Mouse (Mus musculus) spleen, embryonic (tissue): ENCODE measurements around the gene Nfia.

Experiments used
- CTCF ChIA-PET: fragments of 350-600 bp; sonication (Branson Sonifier 250); formaldehyde crosslinking; loops from one replicate; lab custom pipeline; 2022; lab: Charles Lee

Gene Nfia

DNA sequence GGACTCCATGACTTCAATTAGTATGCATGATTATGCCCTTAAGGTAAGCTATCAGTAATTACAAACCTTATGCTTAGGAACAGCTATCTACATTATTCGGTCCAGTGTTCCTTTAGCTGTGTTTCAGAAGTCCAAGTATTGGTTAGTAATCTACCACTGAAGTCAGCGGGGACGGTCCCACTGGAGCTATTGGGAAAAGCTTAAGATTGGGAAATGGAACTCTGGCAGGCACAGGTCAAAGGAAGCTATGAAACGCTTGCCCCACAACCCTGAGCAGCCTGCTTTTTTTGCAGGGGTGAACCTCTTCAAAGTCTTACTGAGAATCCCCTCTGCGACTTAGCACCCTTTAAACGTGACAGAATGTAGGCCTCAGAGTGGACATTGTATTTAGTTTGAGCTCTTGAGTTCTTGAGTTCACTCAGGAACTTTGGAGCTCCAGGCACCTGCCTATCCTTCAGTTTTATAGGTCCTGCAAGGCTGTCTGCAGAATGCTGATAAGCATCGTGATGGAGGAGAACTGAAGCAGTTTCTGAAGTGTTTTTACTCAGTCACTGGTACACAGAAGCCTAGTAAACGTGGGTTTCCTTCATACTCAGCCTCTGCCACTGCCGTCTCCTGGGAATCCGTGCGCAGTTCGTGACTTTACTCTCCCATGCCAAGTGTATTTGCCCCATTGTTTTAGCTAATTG, 127.9 kb downstream of the Nfia start:
- CTCF ChIA-PET, result no interaction called here

DNA sequence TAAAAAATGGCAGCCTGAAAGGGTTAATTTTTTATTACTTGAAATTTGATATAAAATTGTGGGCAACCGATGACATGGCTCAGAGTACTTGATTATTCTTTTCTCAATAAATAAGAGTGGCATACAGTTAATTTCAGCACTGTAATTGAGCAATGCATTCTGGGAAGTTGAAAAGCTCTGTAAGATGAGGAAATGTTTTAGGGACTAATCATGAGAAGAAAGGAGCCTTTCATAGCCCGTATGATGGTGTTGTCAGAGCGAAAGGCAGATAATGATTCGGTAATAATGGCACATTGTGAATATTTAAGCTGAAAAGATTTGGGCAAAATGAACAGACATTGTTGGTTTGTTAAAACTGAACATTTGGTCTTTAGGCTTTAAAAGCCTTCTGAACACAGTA, 133.3 kb downstream of the Nfia start:
- CTCF ChIA-PET, result no interaction called here

- CTCF ChIA-PET, result no interaction called here
These were observed 136.1 kb downstream of the Nfia start for GRCm38 (mm10) chr4:97908576-97909147.

GRCm38 (mm10) chr4:97910115-97910776, 137.7 kb downstream of the Nfia start:
- CTCF ChIA-PET, result no interaction called here

- CTCF ChIA-PET, result no interaction called here
These were observed 138.4 kb downstream of the Nfia start for GRCm38 (mm10) chr4:97910777-97911580.

DNA sequence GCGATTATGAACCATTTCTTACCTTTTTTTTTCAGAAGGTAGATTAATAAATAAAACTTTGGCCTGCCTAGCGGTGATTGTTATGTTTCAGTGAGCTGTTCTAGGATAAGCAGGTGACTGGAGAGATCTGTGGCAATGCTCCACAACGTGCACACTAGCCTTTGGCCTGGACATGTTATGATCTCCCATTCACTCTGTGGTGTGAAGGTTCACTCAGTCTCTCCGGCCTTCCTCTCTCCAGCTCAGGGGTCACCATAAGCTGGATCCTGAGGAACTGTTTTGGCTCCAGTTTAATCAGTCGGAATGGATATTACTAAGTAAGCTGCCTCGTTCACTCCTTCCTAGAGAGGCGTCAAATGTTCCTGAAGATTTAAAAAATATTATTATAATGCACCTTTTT, 139.2 kb downstream of the Nfia start:
- CTCF ChIA-PET, result no interaction called here

DNA sequence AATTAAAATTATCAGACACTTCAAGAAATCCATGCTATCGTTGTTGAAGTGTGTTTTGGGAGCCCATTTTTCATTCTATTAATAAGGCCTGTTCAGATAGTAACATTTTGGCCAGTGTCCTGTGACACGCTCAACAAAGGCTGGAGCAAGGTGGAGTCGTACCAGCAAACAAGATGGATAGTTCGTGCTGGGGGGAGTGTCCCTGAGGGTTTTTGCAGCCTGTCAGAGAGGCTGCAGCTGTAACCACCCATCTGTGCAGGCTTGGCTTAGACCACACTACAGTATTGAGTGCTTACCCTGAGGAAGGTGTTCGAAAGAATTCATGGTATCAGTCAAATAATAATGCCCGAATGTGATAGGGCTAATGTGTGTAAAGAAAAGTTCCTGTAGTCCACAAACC, 139.6 kb downstream of the Nfia start:
- CTCF ChIA-PET, result interaction anchor here (0.6 kb wide), 1 partner anchor 18 kb away, joined by 3 read pairs; no protein-coding TSS in a partner anchor

DNA sequence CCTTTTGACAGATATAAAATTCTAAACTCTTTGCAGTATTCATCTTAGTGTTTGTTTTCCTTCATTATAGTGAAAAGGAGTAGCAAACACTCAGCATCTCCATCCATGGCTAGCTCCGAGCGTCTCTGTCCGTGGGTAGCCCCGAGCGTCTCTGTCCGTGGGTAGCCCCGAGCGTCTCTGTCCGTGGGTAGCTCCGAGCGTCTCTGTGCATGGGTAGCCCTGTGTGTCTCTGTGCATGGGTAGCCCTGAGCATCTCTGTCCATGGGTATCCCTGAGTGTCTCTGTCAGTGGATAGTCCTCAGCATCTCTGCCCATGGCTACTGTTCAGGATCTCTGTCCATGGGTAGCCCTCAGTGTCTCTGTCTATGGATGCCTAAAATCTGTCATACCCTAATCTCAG, 140.0 kb downstream of the Nfia start:
- CTCF ChIA-PET, result interaction anchor here (0.6 kb wide), 1 partner anchor 18 kb away, joined by 3 read pairs; no protein-coding TSS in a partner anchor

DNA sequence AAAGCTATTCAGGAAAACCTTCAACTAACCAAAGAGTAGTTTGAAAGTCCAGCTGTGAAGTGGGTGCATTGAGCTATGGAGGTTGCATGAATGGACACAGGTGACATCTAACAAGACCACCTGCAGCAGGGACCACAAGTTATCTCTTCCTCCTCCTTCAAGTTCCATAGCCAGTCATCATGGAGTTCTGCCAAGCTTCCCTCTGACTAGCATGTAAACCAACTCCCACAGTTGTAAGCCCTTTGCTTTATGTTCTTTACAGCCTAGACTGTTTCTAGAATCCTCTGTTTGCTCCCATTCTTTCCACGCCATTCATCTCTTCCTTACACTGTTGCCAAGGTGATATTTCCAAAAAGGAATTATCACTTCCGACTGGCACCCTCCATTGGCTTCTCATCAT, 141.8 kb downstream of the Nfia start:
- CTCF ChIA-PET, result no interaction called here

DNA sequence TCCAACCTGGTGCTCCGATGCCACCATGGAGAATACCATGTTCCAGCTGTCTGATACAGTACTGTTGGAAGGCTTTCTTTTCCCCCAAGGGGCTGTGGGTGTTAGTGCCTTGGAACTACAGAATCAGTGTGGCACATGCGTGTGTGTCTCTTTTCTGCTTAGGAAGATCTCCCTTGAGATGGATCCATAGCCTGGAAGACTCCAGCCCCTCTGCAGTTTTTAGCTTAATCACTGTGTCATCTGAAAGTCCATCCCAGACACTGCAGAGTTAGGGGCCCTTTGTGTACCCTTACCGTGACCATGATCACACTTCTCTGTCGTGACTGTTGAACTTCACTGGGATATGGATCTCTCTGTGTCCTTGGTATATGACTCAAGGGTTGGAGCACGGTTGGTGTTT, 142.2 kb downstream of the Nfia start:
- CTCF ChIA-PET, result no interaction called here

DNA sequence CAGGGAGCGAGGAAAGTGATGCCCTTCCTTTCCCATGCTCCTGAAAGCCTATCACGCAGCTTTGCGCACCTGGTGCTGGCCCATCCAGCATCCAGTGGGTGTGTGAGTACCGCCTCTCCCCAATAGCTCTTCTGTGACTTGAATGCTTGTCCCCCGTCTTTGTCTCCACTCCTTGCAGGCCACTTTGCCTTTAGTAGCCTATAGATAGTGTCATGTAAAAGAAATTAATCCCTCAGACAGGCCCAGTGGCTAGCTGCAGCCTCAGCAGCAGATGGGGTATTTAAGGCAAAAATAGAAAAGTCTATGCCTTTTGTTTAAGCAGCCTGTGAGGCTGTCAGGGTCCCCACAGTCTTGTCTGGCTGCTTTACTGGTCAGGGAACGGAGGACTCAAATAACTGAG, 145.0 kb downstream of the Nfia start:
- CTCF ChIA-PET, result no interaction called here

- CTCF ChIA-PET, result interaction anchor here (0.6 kb wide), 1 partner anchor 909 kb away, joined by 4 read pairs; no protein-coding TSS in a partner anchor
These were observed 146.1 kb downstream of the Nfia start for GRCm38 (mm10) chr4:97918675-97919074.

DNA sequence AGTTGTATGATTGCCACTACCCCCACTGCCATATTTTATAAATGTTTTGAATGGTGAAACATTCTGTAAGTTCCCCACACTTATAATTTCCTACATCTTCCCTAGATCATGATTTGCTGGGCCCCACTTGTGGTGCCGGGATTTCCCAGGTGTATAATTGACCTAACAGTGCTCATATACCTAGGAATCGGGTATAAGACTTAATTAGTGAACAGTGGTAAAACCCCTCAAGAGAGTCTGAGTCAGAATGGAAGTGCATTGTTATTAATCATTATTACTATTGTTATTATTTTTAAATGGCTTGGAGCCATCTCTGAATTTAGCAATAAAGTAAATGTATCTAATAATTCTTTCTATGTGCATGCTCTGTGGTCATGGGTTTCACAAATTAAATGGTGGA, 147.2 kb downstream of the Nfia start:
- CTCF ChIA-PET, result no interaction called here

DNA sequence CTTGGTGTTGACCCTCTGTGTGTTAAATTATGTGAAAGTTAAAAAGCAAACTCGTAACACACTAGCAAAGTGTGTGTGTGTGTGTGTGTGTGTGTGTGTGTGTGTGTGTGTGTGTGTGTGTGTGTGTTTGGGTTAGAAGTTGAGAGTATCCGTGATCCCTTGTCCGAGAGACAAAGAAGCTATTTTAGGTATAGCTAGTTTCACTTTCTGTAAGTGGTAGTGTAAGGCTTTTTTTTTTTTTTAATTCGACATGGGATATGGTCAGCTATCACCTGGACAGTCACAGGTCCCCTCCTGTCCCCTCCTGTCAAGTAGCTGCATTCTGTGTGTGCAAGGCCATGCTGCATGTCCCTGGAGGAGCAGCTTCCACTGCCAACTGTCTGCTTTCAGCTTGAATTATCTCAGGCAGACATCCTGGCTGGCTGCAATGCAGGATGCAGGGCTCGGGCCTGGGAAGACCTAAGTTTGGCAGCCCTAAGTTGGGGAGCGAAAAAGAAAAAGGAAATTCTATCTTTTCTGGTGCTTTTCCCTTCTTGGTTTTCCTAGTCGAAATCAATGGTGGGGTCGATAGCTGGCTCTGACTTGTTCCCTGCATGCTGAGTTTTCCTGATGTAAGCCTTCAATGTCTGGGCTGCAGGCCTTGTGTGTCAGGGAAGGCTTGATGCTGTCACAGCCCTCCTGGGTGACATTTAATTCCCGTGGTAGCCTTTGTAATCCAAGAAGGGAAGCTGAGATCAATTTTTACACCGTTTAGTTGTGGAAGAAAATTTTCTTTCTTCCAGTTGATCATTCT, 147.9 kb downstream of the Nfia start:
- CTCF ChIA-PET, result interaction anchor here (0.6 kb wide), 1 partner anchor 360 kb away, joined by 5 read pairs; no protein-coding TSS in a partner anchor

GRCm38 (mm10) chr4:97921682-97922081, 149.1 kb downstream of the Nfia start:
- CTCF ChIA-PET, result no interaction called here

DNA sequence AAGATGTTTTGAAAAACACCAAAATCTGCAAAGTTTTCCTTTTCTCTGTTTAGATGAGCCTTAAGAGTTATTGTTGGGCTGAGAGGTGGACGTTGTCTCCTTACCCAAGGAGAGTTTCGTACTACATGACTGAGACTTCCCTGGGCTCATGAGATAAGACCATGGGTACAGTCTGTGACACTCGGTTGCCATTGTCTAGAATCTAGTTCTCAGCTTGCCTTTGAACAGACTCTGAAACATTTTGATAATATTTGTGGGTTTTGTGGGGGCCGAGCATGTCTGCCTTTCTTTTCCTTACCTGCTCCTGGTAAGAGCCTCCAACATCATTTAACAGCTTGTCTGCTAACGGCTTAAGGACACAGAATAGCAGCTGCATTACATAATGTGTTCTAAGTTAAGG, 150.7 kb downstream of the Nfia start:
- CTCF ChIA-PET, result no interaction called here

DNA sequence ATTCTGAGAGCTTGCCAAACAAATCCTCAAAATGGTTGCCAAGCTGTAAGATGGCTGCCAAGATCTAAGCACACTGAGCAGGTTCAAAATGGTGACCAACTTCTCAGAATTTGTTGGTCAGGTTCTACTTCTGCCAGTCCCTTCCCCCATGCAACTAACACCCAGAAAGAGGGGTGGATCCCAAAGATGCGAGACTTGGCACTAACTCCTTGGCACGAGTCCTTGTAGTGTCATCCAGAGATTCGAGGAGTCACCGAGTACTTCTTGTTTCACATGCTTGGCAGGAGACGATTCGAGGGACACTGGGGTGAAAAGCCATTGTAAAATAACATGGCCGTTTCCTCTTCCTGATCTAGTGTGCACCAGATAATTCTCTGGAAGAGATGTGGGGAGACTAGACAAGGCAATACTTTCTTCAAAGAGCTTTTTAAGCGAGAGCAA, 151.4 kb downstream of the Nfia start:
- CTCF ChIA-PET, result no interaction called here

DNA sequence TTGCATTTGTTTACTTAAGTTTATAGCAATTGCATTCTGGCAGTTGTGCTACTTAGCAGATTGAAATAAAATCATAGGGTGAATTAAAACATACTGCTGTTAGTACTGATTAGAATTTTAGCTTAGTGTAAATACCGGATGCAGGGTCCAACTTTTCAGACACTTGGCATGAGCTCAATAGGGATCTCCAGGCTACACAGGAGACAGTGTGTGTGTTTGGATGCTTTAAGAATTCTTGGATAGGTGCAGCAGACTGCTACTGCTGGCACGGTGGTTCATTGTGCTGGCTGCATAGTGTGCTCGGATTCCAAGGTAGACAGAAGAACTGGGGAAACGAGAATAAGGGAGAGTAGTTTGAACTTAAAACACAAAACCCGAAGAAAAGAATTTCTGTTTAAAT, 151.9 kb downstream of the Nfia start:
- CTCF ChIA-PET, result no interaction called here

DNA sequence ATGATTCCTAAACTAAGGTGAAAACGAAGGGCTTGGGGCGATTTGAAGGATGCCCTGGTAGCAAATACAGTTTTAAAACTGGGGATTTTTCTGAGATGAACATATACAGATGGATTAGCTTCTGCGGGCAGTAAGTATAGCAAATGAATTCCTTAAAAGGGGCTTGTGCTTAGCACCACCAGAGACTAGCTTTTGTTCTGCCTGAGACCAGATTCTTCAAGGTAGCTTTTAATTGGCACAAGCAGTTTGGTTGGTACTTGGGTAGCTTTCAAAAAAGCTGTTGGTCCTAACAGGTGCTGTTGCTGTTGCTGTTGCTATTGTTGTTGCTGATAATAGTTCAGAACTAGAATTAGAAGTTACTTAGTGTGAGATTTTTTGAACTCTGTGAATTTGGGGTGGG, 152.3 kb downstream of the Nfia start:
- CTCF ChIA-PET, result no interaction called here

GRCm38 (mm10) chr4:97925644-97926043, 153.1 kb downstream of the Nfia start:
- CTCF ChIA-PET, result no interaction called here

GRCm38 (mm10) chr4:97926607-97927308, 154.2 kb downstream of the Nfia start:
- CTCF ChIA-PET, result no interaction called here
